Mouse (Mus musculus) liver, adult (tissue): ENCODE measurements around the gene Vmn1r3.
"Not testable (repeated sequence)": the region's sequence is repeated elsewhere in the genome, so short reads cannot be mapped to it uniquely, and the experiment has no call there.

ENCODE experiments used
- GATA4 ChIP-seq: IDR thresholded peaks from 2 replicates; pipeline ENCODE4 v1.6.1; 2014; ENCODE audit warnings: mild to moderate bottlenecking, low read length; ENCODE audit not compliant: insufficient replicate concordance

Gene Vmn1r3

DNA sequence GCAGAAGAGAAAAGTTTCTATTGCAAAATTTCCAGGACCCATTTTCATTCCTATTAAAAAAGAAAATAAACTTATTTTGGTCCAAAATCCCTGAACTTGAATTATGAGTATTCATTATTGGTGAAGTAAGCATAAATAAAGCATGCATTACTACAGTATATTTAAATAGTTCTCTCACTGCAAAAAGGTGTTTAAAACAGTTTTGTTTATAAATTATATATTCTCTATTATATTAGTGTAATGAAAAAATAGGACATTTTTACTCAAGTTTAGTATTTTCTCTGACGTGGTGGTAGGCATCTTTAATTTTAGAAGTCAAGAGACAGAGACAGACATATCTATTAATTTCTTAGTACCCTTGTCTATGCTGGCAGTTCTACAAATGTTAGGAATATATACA lies at the start of gene Vmn1r3:
Gene Vmn1r3 (minus strand): TSS at position 101 of the 400 bp plus-strand sequence.
- not testable (repeated sequence) for TF ChIP-seq GATA4

DNA sequence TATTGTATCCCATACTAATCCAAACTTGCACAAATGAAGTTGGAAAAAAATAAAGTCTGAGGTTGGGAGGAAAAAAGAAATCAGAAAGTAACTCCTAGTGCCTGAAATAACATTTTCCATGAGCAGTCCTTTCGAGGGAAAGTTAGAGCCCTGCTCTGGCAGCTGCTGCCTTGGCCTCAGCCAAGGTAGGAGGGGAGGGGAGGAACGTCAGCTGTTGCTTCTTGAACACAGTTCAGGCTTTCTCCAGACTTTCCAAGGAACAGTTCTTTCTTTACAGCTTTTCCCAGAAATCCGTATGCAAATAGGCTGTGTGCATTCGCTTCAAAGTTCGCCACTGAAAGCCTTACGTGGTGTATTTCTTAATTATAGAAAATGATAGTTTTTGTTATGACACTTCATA lies 46.9 kb upstream of the Vmn1r3 start:
- TF ChIP-seq GATA4, result no peak

GRCm38 (mm10) chr4:3230908-3231684 lies 45.9 kb upstream of the Vmn1r3 start:
- no peak for TF ChIP-seq GATA4

DNA sequence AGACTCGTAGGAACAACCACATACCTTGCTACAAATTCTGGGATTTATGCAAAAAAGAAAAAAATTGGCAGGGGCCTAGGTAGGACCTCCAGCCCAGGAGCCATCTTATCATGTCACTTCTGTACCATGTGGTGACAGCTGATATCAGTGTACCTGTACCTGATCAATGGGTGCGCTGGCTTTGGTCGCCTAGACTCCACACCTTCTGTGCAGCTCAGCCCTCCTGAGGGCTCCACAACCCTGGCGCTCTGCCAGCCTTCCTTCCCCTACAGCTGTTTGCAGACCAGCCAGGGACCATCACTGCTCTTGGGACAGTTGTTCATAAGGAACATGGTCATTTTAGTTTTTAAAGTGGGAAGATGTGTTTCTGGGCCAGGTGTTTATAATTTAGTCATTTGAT lies 44.4 kb upstream of the Vmn1r3 start:
- no peak for TF ChIP-seq GATA4

DNA sequence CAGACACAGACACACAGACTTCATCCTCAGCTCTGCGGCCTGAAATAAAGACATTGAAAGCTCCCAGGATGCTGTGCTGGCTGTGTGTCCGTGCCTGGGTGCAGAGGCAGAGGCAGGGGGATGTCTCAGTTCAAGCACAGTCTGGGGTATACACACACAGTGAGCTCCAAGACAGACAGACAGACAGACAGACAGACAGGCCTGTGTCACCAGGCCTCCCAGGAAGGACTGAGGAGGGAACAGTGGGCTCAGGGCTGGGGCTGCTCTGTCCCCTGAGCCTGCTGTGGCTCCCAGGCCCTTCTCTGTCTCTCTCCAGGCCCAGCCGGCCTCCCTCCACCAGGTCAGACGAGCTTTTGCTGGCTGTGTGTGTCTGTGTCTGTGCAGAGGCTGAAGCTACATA lies 43.3 kb upstream of the Vmn1r3 start:
- no peak for TF ChIP-seq GATA4

DNA sequence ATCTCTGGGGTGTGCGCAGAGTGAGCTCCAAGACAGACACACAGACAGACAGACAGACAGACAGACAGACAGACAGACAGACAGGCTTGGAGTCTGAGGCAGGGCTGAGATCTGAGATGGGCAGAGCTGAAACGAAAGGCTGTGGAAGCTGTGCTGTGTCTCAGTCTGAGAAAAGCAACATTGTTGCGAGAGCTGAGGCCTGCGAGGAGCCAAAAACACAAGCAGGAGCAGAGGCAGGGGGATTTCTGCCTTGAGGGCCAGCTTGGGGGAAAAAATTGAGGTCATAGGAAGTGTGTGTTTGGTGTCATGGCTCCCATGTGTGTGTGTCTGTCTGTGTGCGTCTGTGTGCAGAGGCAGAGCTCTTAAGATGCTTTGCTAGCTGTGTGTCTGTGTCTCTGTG lies 42.6 kb upstream of the Vmn1r3 start:
- TF ChIP-seq GATA4, result no peak

GRCm38 (mm10) chr4:3226488-3226887 lies 41.3 kb upstream of the Vmn1r3 start:
- no peak for TF ChIP-seq GATA4

DNA sequence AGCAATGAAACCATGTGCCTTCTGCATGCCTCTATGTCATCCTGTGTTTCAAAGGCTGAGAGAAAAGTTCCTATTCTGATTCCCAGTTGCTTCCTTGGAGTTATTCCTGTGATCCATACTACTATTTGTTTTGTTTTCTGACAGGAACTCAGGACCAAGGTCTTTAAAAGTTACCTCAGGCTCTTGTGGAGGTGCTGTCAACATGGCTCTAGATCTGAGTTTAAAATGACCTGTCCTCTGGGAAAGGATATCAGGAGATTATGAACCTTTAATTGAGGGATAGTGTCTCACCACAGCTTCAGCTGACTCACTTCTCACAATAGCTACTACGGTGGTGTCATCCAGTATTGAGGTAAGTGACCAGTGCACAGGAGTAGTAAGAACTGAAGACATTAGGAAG lies 18.1 kb downstream of the Vmn1r3 start, which contains the start of gene Vmn1r2:
Gene Vmn1r2 (plus strand): TSS at position 301 of the 400 bp plus-strand sequence.
- TF ChIP-seq GATA4, result not testable (repeated sequence)

DNA sequence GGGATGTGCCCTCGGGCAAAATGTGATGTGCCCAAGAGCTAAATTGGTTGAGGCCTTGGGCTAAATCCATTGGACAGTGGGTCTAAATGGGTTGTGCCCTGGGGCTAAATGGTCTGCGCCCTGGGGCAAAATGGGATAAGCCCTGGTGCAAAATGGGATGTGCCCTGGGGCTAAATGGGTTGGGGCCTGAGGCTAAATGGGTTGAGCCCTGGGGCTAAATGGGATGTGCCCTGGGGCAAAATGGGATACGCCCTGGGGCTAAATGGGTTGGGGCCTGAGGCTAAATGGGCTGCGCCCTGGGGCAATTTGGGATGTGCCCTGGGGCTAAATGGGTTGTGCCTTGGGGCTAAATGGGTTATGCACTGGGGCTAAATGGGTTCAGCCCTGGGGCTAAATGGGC lies 20.1 kb downstream of the Vmn1r3 start:
- TF ChIP-seq GATA4, result no peak
